Mouse (Mus musculus) right cerebral cortex, adult 18-20 months (tissue): ENCODE measurements at regions not wholly inside any gene's neighbourhood (a gene's known extent, or its start where the extent isn't known, plus 50 kb on each side); places are given as distances from the start of the nearest gene placed in this dataset.

Experiments used
- DNase-seq: peaks from one replicate; pipeline ENCODE4 v3.0.0; 2022; ENCODE audit warnings: mixed read lengths

DNA sequence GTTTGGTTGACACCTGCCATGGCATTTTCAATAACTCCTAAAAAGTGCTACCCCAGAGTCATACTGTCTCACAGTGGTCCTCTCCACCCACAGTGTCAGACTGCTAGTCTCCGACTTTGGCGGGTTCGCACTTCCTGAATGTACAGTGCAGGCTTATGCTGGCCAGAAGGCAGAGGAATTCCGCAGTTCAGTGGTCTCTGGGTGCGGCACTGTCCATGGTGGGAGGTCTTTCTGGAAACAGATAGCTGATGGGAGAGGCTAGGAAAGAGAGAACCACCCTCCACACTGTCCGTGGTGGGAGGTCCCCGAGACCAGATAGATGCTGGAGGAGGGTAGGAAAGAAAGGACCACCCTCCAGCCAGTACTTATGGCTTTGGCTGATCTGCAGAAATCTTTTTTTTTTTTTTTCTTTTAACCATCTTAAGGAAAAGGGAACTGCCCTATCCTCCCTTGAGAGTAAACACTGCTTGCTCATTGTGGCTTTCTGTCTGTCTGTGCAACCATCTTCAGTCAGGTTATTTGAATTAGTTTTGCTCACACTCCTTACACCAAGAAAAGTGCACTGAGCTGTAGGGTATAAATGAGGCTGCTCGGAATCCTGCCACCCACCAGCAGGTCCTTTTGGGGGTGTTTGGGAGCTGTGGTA is 227.2 kb downstream of the Kcnrg start:
- no peak for DNase-seq

DNA sequence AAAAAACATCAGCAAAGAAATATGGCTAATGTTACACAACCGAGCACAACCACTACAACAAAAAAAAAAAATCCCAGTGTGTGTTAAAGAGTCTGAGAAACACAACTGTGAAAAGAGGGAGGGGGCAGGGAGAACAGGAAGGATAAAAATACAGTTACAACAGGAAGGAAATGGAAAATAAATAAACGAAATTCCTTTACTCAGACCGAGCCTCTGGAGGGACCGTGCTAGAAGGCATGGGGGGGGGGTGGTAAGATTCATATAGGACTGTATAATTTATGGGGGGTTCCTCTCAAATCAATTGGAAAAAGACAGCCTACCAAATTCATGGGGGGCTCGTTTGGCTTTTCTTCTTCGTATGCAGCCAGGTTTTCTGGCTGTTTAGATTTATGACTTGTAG is 228.5 kb downstream of the Kcnrg start:
- DNase-seq, result no peak

DNA sequence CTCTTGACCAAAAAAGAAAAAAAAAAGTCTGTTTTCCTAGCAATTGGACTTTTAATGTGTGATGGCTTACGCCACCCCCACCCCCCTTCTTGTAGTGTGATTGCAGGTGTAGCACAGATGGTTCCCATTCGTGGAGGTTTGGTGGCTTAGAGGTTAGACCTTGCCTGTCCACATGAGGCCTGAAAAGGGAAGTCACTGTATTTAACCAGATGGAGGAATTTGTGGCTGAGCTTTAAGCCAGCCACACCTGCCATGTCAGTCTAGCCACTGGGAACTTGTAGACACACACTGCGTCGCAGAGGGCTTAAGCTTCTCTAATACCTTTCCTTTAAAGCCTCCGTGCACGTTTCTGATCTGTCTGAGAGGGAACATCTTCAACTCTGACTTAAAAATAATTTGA is 229.0 kb downstream of the Kcnrg start:
- no peak for DNase-seq

DNA sequence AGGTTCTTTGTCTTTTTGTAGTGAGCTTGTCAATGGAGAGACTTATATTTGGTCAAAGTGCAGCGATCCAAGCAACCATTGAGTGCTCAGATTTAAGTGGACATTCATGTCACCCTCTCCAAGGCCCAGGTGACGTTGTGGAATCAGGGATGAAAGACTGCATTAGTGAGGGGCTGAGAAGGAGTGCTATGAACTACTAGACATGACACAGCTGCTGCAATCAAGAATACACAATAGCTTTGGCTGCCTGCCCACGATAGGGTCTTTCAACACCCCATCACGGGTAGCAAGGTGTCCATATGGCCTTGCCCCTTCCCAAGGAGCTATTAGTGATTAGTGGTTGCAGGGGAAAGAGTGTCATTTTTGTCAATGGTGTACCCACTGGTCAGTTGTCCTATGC is 229.7 kb downstream of the Kcnrg start:
- DNase-seq, result no peak

DNA sequence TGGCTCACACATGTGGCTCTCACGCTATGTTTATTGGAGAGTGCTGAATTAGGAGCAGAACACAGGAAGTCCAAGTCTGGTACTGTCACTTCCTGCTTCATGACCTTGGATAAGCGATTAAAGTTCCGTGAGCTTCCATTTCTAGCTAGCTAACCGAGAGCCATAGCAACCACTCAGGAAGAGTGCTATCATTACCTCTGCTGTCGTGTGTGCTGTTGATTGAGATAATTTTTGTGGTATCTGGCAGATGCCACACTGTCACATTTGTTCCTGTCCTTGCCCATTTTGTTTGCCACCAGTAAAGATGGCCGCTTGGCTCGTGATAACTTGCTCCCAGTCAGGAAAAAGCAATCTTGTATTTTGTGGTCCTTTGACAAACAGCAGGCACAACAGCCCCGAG is 230.6 kb downstream of the Kcnrg start:
- DNase-seq, result no peak

DNA sequence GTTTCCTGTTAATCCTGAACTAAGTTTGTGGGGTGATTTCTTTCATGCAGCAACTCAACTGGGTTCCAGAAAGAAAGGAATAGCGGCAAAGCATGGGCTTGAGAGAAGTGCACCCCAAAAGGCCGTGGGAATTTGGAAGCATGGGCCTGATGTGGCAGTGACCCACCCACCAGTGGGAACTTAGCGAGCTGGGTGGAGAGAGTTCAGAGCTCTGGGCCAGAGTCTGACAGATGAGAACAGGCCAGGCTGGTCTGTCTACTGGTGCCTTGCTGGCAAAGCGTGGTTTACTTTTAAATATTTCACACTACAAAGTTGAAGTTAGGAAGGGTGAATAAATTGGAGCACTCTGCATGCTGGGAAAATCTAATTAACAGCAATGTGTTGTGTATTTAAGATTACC is 235.2 kb downstream of the Kcnrg start:
- DNase-seq, result no peak

DNA sequence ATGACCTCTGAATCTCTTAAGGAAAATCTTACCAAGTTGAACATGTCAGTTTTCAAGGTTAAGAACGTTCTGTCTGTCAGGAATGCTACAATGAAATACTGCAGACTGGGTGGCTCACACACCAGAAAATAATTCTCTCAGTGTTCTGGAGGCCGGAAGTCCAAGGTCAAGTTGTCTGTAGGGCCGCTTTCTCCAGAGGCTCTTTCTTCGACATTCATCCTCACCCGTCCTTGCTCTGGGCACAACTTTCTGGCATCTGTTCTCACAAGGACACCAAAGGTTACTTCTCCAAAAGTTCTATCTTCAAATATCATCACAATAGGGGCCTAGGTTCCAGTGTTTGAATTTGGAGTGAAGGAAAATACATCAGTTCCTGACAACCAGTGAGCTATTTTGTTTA is 239.2 kb downstream of the Kcnrg start:
- DNase-seq, result no peak

DNA sequence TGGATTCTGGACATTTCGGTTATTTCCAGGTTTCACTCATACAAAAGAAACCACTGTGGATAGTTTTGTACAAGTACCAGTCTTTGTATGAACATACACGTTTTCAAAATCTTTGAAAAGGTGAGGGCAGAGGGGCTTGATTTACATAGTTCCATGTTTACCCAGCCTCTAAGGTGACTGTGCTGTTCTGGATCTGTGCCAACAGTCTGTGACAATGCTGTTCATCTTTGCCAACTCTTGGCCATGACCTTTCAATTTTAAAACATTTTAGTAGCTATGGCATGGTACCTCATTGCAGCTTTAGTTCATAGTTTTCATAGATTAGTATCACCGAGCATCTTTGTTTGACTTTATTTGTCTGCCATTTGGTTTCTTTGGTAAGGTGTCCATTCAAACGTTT is 243.0 kb downstream of the Kcnrg start:
- DNase-seq, result no peak

DNA sequence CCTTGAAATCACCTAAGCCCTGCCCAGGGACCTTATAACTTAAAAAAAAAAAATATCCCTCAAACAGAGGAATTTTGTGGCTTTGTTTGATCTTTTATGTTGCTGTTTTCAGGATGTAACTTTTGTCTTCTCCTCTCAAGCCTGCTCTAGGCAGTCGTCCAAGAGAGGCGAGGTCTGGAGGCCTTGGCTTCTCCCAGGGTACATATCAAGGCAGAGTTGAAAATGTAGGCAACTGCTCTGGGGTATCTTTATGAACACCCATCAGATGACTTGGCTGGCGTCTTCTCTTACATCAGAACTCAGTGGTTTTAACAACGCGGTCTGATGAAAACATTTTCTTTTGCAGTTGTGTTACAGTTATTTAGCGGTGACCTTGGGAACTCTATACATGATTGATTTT is 250.4 kb downstream of the Kcnrg start:
- no peak for DNase-seq

DNA sequence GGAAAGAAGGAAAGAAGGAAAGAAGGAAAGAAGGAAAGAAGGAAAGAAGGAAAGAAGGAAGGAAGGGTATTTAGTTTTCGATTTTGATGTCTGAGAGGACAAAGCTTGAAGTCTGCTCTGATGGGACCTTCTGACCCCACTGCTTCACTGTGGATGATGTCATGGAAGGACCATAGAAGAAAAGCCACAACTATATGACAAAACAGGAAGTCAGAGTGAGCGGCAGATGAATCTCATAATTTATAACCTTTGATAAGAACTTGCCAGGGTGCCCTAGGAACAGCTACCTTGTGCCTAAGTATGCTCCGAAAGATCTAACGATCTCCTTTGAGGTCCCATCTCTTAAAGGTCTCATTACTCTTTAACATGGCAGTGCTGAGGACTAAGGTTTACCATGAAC is 253.4 kb downstream of the Kcnrg start:
- no peak for DNase-seq

DNA sequence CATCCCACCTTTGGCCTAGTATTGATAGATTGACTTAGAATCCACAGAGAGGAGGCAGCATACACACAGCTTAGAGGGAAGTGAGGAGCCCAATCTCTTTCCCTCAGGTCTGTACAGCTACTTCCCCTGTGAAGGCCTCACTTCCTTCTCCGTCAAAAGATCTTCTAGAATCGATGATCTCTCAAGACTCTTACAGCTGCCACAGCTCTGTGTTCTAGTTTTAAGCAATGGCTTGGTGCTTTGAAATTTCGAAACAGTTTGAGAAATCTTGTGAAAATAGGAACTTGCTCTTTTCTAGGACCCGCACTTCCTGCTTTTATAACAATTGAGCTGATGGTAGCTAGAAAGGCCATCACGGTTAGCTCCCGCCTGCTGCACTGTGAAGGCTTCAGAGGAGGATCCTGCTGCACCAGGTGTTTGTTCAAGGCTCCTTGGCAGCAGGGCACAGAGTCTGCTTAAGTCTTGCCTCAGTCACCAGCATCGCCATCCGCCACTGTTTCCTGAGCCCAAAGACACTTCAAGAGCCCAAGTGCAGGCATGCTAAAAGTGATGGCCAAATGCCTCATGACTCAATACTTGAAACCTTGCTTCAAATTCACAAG is 254.2 kb downstream of the Kcnrg start:
- no peak for DNase-seq

DNA sequence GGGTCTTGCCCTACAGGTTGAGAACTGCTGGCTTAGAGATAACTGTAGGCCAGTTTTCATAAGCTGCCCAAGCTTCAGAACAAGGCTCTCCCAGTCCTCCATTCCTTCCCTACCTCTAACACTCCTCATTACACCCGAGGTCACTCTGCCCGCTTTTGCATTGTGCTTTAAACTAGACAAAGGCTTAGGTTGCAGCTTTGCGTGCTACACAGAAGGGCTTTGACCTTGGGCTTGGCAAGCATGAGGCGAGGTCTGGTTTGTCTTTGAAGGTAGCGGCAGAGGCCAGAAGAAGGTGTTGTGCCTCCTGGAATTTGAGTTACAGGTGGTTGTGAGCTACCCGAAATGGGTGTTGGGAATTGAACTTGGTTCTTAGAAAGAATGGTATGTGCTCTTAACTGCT is 255.7 kb downstream of the Kcnrg start:
- no peak for DNase-seq

DNA sequence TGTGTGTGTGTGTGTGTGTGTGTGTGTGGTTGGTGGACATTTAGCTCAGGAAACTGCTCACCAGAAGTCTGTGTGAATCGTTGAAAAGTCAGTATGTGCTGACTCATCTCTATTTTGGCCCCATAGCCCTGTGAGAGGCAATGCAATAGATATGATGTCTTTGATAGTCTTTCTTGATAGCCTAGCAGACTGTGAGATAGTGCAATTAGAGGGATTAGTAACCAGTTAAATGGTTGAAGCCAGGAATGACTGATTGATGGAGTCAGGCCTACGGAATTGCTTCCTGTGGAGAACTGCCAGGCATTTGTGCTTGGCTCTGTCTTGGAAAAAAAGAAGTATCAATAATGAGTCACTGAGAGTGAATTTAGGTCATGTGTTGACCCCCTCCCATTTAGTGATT is 256.2 kb downstream of the Kcnrg start:
- DNase-seq, result no peak

DNA sequence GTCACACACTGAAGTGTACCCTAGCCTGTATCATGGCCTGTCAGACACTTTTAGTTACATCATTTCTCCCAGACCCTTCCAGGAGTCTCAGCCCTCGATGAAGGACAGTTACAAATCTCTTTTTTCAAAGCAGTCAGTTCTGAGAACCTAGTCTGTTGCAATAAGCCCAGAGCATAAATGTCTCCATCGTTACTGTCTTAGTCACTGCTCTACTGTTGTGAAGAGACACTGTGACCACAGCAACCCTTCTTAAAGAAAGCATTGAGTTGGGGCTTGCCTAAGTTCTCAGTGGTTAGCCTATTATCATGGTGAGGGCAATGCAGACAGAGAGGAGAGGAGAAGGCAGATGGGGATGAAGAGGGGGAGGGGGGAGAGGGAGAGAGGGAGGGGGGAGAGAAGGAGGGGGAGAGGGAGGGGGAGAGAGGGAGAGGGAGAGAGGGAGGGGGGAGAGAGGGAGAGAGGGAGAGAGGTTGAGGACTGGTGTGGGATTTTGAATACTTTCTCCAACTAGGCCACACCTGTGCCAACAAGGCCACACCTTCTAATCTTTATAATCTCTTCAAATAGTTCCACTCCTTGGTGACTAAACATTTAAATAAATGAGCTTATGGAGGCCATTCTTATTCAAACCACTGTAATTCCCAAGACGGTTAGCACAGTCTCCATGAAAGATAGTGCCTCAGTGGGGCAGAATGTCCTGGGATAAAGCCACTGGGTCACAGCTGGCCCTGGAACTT is 259.4 kb downstream of the Kcnrg start:
- DNase-seq, result no peak

DNA sequence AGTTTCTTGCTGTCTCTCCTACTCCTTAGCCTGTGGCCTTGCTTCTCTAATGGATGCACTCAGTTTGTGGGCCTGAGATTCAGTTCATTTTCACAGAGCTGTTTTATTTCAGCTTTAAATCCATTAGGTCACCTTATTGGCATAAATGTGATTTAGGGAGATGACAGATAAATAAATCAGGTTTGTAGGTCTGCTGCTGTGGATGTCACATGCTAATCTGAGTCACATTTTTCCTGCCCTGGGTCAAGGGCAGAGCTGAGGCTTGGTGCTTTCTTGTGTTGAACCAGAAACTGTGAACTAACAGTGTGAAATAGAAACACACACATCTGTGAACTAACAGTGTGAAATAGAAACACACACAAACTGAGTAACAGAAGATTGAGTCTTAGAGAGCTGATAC is 266.9 kb downstream of the Kcnrg start:
- no peak for DNase-seq

DNA sequence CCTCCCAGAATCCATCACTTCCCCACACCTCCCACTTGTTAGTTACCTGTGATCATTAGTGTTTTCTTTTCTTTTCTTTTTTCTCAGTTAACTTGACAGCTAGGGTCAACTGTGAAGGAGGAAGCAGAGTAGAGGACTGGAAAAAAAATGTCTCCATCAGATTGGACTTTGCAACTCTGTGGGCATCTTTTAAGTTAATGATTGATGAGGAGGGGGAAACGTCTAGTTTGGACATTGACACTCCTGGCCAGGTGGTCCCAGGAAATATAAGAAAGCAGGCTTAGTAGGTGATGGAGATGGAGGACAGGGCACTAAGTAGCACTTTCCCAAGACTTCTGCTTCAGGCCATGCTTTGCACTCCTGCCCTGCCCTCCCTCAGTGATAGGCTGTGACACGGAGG is 272.2 kb downstream of the Kcnrg start:
- no peak for DNase-seq

DNA sequence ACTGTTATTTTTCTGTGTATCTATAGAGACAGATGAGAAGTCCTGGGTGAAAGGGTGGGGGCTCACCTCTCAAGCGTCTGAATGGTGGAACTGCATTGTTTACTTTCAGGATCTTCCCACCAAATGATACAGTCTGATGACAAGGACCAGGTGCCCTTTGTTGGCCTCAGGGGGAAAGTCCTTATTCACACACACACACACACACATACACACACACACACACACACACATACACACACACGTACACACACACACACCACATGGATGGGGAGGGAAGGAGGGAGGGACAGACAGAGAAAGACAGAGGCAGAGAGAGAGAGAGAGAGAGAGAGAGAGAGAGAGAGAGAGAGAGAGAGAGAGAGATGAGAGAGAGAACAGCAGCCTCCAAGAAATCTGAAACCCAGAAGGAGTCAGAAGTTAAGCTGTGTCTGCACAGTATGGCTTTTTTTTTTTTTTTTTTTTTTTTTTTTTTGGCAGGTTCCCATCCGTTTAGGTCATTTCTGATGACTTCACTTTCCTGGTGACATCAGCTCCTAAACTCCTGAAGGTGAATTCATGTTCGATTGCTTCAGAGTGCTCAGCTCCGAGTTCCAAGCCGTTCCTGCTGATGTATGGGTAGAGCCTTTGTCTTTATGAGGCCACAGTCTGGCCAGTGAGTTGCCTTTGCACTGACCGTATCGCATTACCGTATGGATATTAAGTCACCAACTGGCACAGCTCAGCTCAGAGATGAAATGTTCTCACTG is 273.4 kb downstream of the Kcnrg start:
- DNase-seq, result no peak

DNA sequence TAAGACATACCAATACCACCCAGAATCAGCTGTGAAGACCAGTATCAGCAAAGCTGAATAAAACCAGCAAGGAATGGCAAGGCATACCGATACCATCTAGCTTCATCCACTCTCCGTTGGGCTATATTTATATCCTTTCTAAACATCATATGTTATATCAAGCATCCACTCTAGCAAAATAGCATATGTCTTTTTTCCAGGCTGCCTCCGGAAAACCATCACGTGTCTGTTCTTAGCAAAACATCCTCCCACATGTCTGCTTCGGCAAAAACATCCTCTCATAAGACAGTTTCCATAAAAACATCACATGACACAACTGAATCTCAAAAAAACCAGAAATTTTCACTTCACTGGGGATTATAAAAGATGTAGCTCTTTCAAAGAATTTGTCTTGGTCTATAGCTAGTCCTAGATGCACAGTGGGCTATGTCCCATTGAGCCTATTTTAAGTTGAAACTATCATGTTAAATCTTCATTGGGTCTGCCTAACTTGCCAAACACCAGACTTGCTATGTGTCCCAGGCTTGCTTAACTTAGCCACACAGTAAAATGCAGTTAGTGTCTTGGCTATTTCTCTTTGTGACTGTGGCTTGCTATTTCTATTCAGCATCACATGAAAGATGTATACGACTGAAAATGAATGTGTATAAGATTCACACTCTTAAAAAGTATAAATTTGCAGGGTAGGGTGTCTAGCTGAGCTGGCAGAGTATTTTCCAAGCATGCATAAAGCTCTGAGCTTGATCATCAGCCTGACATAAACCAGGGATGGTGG is 278.2 kb downstream of the Kcnrg start:
- DNase-seq, result no peak

DNA sequence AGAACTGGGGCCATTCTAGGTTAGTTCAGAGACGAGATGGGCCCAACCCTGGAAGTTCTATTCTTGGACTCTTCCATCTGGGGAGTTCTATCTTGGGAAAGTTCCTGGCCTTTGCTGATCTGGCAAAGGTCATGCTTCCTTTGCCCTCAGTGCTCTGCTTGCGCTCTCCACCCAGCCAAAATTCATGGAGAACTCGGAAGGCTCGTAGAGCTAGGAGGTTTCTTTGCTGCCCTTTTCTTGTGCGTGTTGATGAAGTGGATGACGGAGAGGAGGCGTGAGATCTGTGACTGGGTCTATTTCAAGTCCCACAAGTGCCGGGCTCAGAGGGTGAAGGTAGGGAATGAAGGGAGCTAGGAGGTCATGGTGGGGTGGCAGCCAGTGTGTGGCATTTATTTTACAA is 282.4 kb downstream of the Kcnrg start:
- DNase-seq, result no peak

DNA sequence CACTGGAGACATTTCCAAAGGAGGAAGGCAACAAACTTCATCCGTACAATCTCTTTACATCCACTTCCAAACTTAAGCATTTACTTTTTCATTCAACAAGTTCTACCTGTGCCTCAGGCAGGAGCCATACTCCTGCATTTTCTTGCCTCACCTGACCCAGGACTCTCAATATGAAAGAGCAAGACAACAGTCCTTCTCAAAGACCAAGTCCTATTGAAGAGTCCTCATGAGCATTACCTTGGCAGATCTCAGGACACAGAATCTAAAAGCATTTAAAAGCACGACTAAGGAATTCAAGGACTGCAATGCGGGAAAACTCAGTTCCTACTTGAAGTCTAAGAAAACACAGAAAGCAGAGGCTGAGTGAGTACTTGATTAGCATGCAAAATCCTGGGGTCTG is 286.5 kb downstream of the Kcnrg start:
- DNase-seq, result no peak

DNA sequence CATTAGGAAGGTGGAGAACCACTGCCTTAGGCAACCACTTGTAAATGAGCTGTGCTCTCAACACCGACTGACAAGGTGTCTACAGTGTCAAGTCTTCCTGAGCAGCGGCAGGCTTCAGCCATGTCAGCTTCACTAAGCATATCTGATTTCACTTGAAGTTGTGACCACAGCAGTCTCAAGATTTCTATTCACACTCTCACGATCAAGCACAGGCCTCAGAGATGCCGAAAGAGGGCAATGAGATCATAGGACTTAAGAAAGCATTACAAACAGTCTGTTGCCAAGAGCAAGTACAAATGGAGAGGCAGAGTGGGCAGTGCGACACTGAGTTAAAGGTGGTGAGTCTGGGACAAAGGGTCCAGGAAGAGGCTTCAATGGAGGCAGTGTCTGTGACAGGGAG is 289.6 kb downstream of the Kcnrg start:
- no peak for DNase-seq

DNA sequence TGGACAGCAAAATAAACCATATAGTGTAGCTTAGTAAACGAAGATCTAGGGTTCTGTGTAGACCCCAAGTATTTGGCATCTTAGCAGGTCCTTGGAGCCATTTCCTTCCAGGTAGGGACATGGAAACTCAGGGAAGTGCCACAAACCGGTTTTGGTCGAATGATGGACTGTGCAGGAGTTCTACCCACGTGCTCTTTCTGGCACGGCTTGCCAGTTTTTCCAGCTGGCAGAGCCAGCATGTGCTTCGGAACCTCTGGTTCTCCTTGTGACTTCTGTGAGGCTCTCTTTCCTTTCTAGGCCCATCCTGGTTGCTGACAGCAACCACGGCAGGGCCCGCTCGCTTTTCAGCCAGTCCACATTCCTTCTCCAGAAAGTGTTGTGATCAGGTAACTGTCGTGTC is 291.4 kb downstream of the Kcnrg start:
- no peak for DNase-seq
